Mouse (Mus musculus) monocyte, adult 2 months (primary cell): ENCODE data around the gene Olfr1369-ps1.
"Not testable (repeated sequence)": the region's sequence is repeated elsewhere in the genome, so short reads cannot be mapped to it uniquely, and the experiment has no call there.

Experiments used
- DNase-seq, 2 experiments: peaks; one replicate each; pipeline ENCODE4 v3.0.0; 2022; ENCODE audit warnings: low spot score in 2 of 2, low read depth in 1 of 2

Olfr1369-ps1 gene

DNA sequence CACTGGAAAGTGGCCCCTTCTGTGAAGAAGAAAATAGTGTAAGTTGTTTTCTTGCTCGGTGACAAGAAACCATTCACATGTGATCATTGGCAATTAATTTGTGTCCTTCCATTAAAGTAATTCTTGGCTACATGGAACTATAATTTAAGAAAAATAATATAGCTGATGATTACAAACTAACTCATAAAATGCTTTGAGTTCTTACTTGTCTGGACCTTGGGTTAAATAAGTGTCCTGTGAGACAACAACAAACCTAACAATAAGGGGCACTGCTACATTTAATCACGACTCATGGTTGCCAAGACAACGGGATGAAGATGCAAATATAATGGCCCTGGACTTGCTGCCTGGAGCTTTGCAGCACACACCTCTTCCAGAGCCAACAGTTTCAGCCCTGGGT, at the start of gene Olfr1369-ps1:
Gene Olfr1369-ps1, plus strand, starts transcription at position 301 of the 400 bp plus-strand sequence.
- DNase-seq, result not testable (repeated sequence)

- DNase-seq, result no peak
Measured at GRCm38 (mm10) chr13:21066021-21066420, 45.3 kb upstream of the Olfr1369-ps1 start.

GRCm38 (mm10) chr13:21074847-21075246, 36.4 kb upstream of the Olfr1369-ps1 start, which contains the start of gene Olfr1370:
Olfr1370 (minus strand) TSS chr13:21074947.
- DNase-seq, result no peak

DNA sequence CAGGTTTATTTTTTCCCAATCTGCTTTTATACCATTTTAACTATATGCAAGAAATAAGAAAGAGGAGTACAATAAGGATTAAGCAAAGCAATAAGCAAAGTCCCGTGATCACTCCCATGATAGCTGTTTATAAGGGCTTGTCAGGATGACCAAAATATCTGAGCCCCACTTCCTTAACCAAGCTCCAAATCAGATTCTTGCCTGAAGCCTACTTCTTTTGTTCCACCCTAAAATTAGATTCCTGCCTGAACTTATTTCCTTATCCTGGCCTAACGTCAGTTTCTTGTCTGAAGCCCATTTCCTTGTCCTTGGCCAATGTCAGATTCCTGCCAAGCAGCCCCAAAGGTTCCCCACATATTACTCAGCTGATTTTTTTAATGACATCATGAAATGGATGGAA, 28.6 kb upstream of the Olfr1369-ps1 start:
- DNase-seq, result no peak

GRCm38 (mm10) chr13:21109759-21110158, 1.5 kb upstream of the Olfr1369-ps1 start:
- no peak for DNase-seq

DNA sequence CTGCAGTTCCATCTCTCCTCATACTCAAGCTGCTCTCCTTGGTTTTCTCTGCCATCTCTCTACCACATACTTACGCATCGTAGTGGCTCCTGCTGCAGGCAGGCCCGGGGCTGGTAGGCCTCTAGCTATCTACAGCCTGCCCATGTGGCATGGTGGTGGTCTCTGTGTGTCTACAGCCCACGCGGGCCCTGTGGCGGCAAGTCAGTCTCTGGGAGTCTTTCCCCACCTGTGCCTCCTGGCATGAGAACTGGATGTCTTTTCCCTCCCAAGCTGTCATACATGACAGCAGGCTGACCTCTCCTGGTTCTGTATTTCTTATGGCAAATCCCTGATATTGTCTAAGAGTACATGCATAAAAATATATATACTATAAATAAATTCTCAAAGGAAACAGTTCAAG, 842 bp upstream of the Olfr1369-ps1 start:
- no peak for DNase-seq

- DNase-seq, result no peak
Measured at GRCm38 (mm10) chr13:21114121-21114520, 2.8 kb downstream of the Olfr1369-ps1 start.

- not testable (repeated sequence) for DNase-seq
Measured at GRCm38 (mm10) chr13:21129339-21129738, 18.1 kb downstream of the Olfr1369-ps1 start, which contains the start of gene Olfr263. Olfr263 (plus strand) TSS chr13:21129639.

GRCm38 (mm10) chr13:21142421-21142820, 31.1 kb downstream of the Olfr1369-ps1 start:
- DNase-seq, result no peak

GRCm38 (mm10) chr13:21145767-21146166, 34.5 kb downstream of the Olfr1369-ps1 start, which contains the start of gene Olfr1368:
Olfr1368 (minus strand) TSS chr13:21145867.
- DNase-seq, result no peak

GRCm38 (mm10) chr13:21155888-21156287, 44.6 kb downstream of the Olfr1369-ps1 start:
- no peak for DNase-seq

GRCm38 (mm10) chr13:21158071-21158470, 46.8 kb downstream of the Olfr1369-ps1 start:
- DNase-seq, result no peak

DNA sequence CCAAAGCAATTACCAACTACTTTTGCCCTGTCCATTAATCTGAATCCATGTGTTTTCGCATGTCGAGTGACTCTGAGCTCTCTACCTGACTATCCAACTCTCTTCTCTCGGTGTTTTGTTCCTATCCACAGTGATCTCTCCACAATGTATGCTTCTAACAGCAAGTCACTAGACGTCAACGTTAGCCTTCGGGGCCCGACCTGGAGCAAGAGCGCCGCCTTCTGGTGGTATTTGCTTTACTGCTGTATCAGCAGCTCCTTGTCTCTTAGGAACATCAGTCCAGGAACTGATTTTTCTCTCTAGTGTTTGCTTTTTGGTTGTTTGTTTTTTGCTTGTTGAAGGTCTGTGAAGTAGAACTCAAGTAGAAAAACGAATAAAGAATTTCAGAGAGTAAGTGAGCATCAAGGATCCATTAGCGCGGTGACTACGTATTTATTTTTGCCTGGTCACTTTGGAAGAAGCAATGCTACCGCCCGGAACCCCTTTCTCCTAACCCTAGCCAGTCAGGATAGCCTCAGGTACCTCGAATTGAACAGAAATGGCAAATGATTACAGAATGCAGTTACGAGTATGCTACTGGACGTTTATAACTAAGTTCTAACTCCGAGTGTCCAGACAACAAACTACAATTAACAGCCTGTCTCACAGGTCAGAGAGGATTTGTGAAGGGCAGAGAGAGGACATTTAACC, 47.6 kb downstream of the Olfr1369-ps1 start:
- DNase-seq, result peak in 1 of 2 experiments; percentile 71

DNA sequence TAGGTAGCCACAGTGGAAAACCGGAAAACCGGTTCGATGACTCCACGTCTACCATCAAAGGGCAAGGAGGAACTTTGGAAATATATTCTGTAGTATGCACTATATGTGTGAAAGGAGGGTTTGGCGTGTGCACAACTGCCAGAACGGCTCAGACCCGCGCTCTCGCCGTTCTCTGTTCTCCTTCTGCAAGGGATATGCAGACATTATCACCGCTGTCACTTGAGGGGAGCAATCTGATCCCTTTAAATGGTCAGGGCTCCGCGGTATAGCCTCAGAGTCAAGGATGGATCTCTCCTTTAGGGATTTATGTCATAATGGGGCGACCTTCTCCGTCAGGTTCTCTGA, 48.2 kb downstream of the Olfr1369-ps1 start:
- DNase-seq, result no peak

- DNase-seq, result no peak
Measured at GRCm38 (mm10) chr13:21160041-21160511, 48.8 kb downstream of the Olfr1369-ps1 start.

DNA sequence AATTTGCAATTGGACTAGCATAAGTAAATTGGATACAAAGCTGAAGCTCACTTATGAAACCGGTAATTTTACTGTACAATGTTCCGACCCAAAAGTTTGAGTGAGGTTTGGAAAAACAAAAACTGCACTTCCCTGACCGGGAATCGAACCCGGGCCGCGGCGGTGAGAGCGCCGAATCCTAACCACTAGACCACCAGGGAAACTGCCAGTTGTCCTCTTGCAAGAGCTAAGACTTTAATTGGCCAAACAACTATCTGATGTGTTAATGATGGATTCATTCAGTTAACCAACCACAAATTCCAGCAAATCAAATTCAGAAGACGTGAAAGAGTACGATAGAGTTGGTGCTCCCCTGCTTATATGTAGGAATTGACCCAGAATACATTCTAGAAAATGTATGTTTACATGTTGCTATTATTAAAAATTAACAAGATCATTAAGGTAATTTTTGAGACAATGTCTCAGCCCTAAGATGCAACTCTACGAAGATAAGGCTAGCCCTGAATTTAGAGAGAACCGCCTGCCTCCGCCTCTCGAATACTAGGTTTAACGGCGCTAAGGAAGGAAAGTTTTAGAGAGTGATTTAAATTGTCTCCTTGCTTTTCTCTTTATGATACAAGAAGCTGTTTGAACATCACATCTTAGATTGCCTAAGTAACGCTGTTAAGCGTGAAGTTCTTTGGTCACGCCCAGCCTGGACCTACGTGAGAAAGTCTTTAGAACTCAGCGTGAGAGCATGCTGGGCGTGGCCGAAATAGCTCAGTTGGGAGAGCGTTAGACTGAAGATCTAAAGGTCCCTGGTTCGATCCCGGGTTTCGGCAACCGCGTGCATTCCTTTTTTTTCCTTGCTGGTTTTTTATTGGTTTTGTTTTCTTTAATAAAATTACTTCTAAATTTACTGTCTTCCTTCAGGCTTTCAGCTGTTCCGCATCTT, 49.6 kb downstream of the Olfr1369-ps1 start:
- peak; percentile 83 to 90 for DNase-seq

GRCm38 (mm10) chr13:21161591-21161990, 50.3 kb downstream of the Olfr1369-ps1 start:
- DNase-seq, result no peak

- no peak for DNase-seq
Measured at GRCm38 (mm10) chr13:21162591-21162990, 51.3 kb downstream of the Olfr1369-ps1 start.

DNA sequence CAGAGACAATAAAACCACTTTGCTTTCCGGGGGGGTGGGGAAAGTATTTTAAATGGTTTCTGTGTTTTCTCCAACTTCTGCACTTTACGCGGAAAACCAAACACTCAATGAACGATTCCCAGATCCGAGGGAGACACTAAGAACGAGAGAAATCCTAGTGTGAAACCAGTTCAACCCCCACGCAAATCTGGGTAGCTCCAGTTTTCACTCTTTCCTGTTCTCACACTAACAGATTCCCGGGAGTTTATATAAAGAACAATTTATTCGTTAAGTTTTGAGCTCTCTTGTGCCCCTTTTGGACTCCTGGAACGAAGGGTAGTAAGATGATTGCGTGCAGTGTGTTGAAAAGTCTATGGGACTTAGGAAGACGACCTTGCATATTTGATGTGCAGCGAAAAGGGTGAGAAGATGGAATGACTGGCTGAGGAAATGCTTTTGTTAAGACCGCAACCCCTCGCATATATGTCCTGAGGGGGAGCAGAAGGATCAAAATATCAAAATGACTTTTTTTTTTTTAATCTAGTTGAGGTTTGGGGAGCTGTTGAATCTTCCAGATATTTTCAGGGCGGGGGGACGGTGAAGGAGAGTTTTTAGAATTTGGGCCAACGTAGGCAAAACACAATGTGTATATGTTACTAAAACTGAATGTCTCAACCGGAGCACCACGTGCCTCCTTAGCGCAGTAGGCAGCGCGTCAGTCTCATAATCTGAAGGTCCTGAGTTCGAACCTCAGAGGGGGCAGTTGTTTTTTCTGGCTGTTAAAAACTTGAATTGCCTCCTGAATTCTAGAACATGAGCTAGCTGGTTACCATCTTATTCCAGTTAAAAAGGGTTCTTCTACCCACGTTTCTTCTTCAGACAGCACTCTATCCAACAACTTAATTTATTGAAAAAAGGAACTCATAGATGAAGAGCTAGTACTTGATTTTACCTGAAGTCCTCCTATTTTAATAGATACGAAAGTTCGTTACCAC, 55.9 kb downstream of the Olfr1369-ps1 start:
- peak in 1 of 2 experiments; percentile 77 for DNase-seq

DNA sequence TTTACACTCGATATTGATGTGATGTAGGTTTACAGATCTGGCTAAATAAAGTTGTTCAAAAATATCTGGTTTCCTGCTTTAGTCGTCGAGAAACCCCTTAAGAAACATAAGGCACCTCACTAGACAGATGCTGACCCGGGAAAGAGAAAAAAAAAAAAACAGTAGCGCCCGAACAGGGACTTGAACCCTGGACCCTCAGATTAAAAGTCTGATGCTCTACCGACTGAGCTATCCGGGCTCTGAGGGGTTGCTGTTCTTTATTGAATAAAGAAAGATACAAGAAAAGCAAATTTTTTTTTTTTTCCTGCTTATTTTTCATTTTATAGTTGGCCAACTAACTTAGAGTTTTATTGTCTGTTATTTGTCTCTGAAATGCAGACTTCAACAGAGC, 56.6 kb downstream of the Olfr1369-ps1 start:
- no peak for DNase-seq
